Mouse (Mus musculus) bone marrow macrophage, adult 2 months (primary cell): ENCODE measurements around the gene Smad6. TPM values are rescaled to one million over a fixed set of nuclear protein-coding genes. Genes with fewer than 3 reads are reported as not detected.

Source experiments
- H3K27ac ChIP-seq: 2 replicates; pipeline ENCODE4 v1.5.1; 2012; ENCODE audit warnings: low read depth, low read length; ENCODE audit not compliant: insufficient read depth
- H3K4me1 ChIP-seq: 2 replicates; pipeline ENCODE4 v1.6.1; 2012; ENCODE audit warnings: low read length; ENCODE audit not compliant: control insufficient read depth, insufficient read depth
- H3K4me3 ChIP-seq: 2 replicates; pipeline ENCODE4 v1.5.1; 2012; ENCODE audit warnings: mild to moderate bottlenecking, low read length, moderate library complexity; ENCODE audit not compliant: insufficient read depth
- CTCF ChIP-seq: IDR thresholded peaks from 2 replicates; pipeline ENCODE4 v1.5.1; 2012; ENCODE audit warnings: low read depth, mild to moderate bottlenecking, low read length, moderate library complexity
- POLR2A ChIP-seq: IDR thresholded peaks from 2 replicates; pipeline ENCODE4 v1.6.1; 2012; ENCODE audit warnings: mild to moderate bottlenecking, low read depth, low read length, borderline replicate concordance
- polyA plus RNA-seq: library from polyadenylated mRNA; stranded (reverse); fragments of >200 nt; gene quantifications from 2 replicates; pipeline ENCODE4 v1.2.4, GENCODE M21; 2012; ENCODE audit not compliant: missing spikeins, insufficient read depth, insufficient read length

The Smad6 gene
- polyA plus RNA-seq, 1 experiment = 0.62 TPM

GRCm38 (mm10) chr9:63973662-63974190 is 48.1 kb downstream of the Smad6 start:
- Histone ChIP-seq H3K4me3 (no peak overlapping the region), H3K27ac (no peak overlapping the region), H3K4me1 (peaks cover 5% of the 10 kb centered on the region)
- TF ChIP-seq POLR2A (no peak), CTCF (no peak)

DNA sequence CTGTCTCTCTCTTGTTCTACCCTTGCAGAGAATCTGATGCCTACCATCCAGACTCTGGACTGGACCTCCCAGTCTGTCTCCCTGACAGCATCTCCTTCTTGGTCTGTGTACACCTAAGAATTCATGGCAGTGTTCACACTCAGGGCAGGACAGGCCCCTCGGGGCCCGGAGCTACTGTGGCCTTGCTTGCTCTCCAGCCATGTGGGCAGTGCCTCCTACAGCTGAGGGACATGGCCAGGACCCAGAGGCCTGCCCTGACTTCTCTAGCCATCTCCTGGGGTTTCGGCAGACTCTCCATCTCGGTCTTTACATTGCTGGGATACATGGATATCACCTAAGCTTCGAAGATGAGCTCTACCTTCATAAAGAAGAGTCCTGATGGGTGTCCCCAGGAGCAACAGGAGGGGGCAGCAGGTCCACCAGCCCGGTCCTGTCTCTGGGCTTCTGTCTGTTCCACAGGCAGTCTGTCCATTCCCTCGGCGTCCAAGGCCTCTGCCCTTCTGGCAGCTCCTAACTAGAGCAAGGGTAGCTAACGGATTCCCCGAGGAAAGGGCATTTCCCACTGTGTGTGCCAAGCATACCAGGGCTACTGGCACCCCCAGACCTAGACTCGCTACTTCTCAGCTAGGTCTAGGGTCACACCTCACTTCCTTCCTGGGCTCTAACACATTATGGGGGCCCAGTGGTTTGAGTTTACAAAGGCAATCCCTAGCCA is 49.1 kb downstream of the Smad6 start:
- H3K4me1 ChIP-seq = peaks cover 5% of the 10 kb centered on the region
- TF ChIP-seq CTCF (no peak), POLR2A (no peak)
- no peak overlapping the region for H3K27ac ChIP-seq
- H3K4me3 ChIP-seq = no peak overlapping the region

- peaks cover 5% of the 10 kb centered on the region for H3K4me1 ChIP-seq
- H3K4me3 ChIP-seq = no peak overlapping the region
- no peak overlapping the region for H3K27ac ChIP-seq
- TF ChIP-seq CTCF (no peak), POLR2A (no peak)
These were observed 50.3 kb downstream of the Smad6 start for GRCm38 (mm10) chr9:63971557-63971956.

GRCm38 (mm10) chr9:63970836-63971235 is 51.0 kb downstream of the Smad6 start:
- H3K4me3 ChIP-seq = no peak overlapping the region
- H3K27ac ChIP-seq = no peak overlapping the region
- TF ChIP-seq CTCF = no peak
- TF ChIP-seq POLR2A = no peak
- peaks cover 5% of the 10 kb centered on the region for H3K4me1 ChIP-seq

GRCm38 (mm10) chr9:63970388-63970787 is 51.5 kb downstream of the Smad6 start:
- no peak for TF ChIP-seq CTCF
- TF ChIP-seq POLR2A = no peak
- no peak overlapping the region for H3K27ac ChIP-seq
- H3K4me1 ChIP-seq = peaks cover 5% of the 10 kb centered on the region
- H3K4me3 ChIP-seq = no peak overlapping the region

- TF ChIP-seq POLR2A (no peak), CTCF (no peak)
- Histone ChIP-seq H3K4me3 (no peak overlapping the region), H3K4me1 (no peaks in the 10 kb centered on the region), H3K27ac (no peak overlapping the region)
These were observed 52.4 kb downstream of the Smad6 start for GRCm38 (mm10) chr9:63969467-63969866.

DNA sequence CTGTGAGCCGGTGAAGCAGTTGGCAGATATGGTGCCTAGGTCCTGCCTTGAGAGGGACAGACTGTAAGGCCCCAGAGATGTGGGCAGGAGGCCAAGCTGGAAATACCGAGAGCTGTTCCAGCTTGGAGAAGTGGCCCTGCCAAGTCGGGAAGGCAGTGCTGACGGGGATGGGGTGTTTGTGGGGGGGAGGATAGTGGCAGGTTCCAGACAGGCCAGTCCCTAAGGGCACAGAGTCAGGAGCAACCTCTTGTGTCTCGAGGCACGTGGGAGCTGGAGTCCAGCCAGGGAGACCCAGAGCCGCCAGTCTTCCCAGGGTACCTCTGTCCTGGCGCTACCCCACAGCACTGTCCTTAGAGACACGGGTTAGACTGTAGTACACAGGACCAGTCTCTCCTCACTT is 53.3 kb downstream of the Smad6 start:
- no peak overlapping the region for H3K27ac ChIP-seq
- H3K4me3 ChIP-seq = no peak overlapping the region
- no peak for TF ChIP-seq CTCF
- no peak for TF ChIP-seq POLR2A
- H3K4me1 ChIP-seq = no peaks in the 10 kb centered on the region

- no peaks in the 10 kb centered on the region for H3K4me1 ChIP-seq
- H3K27ac ChIP-seq = no peak overlapping the region
- no peak overlapping the region for H3K4me3 ChIP-seq
- TF ChIP-seq POLR2A (no peak), CTCF (no peak)
These were observed 54.3 kb downstream of the Smad6 start for GRCm38 (mm10) chr9:63967408-63968172.

- Histone ChIP-seq H3K27ac (no peak overlapping the region), H3K4me1 (peaks cover 3% of the 10 kb centered on the region), H3K4me3 (no peak overlapping the region)
- TF ChIP-seq POLR2A = no peak
- no peak for TF ChIP-seq CTCF
These were observed 56.3 kb downstream of the Smad6 start for GRCm38 (mm10) chr9:63965579-63965981.

- TF ChIP-seq CTCF = no peak
- no peak for TF ChIP-seq POLR2A
- peaks cover 11% of the 10 kb centered on the region for H3K4me1 ChIP-seq
These were observed 60.0 kb downstream of the Smad6 start for GRCm38 (mm10) chr9:63961881-63962280.

More at GRCm38 (mm10) chr9:63961881-63962280, 60.0 kb downstream of the Smad6 start:
- Histone ChIP-seq H3K4me3 (no peak overlapping the region), H3K27ac (no peak overlapping the region)
